Mouse (Mus musculus) kidney, adult 2 months (tissue): ENCODE measurements at regions not wholly inside any gene's neighbourhood (a gene's known extent, or its start where the extent isn't known, plus 50 kb on each side); places are given as distances from the start of the nearest gene placed in this dataset.

Source experiments
- DNase-seq: peaks from one replicate; pipeline ENCODE4 v3.0.0; 2021
- H3K27ac ChIP-seq: fragments of 200-500 bp; 2 replicates; pipeline ENCODE4 v1.5.1; 2012; ENCODE audit warnings: low read depth, low read length, control low read depth, inconsistent platforms; ENCODE audit not compliant: insufficient read depth
- H3K27me3 ChIP-seq: fragments of 200-500 bp; replicated peaks from 2 replicates; pipeline ENCODE4 v1.6.1; 2012; ENCODE audit warnings: mild to moderate bottlenecking, moderate library complexity, low read length, inconsistent platforms; ENCODE audit not compliant: control insufficient read depth, insufficient read depth
- H3K36me3 ChIP-seq: fragments of 200-500 bp; 2 replicates; pipeline ENCODE4 v1.6.1; 2012; ENCODE audit warnings: mild to moderate bottlenecking, moderate library complexity, low read length, inconsistent platforms; ENCODE audit not compliant: control insufficient read depth, insufficient read depth
- H3K4me1 ChIP-seq: fragments of 200-500 bp; 2 replicates; pipeline ENCODE4 v1.6.1; 2011; ENCODE audit warnings: low read length; ENCODE audit not compliant: control insufficient read depth, insufficient read depth
- H3K4me3 ChIP-seq: fragments of 200-500 bp; 2 replicates; pipeline ENCODE4 v1.5.1; 2011; ENCODE audit warnings: mild to moderate bottlenecking, low read depth, low read length, control low read depth; ENCODE audit not compliant: insufficient read depth
- CTCF ChIP-seq: fragments of 200-500 bp; conservative IDR thresholded peaks from 2 replicates; pipeline ENCODE4 v1.5.1; 2011; ENCODE audit warnings: low read depth, mild to moderate bottlenecking, control low read depth, low read length, moderate library complexity, mixed read lengths; ENCODE audit not compliant: insufficient read depth, insufficient read length
- POLR2A ChIP-seq: fragments of 200-500 bp; IDR thresholded peaks from one replicate; pipeline ENCODE4 v1.6.1; 2011; ENCODE audit warnings: low read depth, low read length, control low read depth
- WGBS: fragments of 180-500 bp; shearing (Covaris S2); methylation state at CpG from one replicate; pipeline ENCODE4 v1.1.7; 2018; 5-methylcytosine and 5-hydroxymethylcytosine counted together

GRCm38 (mm10) chr17:48621676-48622075, 167.0 kb downstream of the Unc5cl start:
- Histone ChIP-seq H3K27ac (no peak overlapping the region), H3K4me1 (no peaks in the 10 kb centered on the region), H3K36me3 (no peaks in the 10 kb centered on the region), H3K27me3 (no peaks in the 10 kb centered on the region), H3K4me3 (no peak overlapping the region)
- WGBS, result 91% methylated on average over 11 of the region's 11 CpGs
- no peak for DNase-seq
- no peak for TF ChIP-seq POLR2A
- no peak for TF ChIP-seq CTCF

DNA sequence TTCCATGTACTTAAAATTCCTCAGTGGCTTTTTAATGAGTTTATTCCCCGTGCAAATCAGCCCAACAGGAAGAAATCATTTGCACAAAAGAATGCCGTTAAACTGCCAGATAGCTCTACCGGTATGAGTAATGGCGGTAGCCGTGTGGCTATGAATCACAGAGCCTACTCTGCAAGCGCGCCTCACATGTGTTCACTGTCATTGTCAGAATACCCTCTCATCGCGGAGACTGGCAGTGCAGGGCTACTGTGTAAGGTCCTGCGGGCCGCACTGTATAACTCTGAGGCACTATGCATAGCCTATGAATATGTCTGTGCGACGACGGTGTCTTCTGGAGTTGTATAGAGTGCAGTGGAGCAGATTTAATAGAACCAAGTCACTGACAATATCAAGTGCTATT, 170.2 kb downstream of the Unc5cl start:
- Histone ChIP-seq H3K4me3 (no peak overlapping the region), H3K4me1 (no peaks in the 10 kb centered on the region), H3K36me3 (no peaks in the 10 kb centered on the region), H3K27me3 (no peaks in the 10 kb centered on the region), H3K27ac (no peak overlapping the region)
- WGBS, result 75% methylated on average over 14 of the region's 14 CpGs
- TF ChIP-seq CTCF (no peak), POLR2A (no peak)
- no peak for DNase-seq

DNA sequence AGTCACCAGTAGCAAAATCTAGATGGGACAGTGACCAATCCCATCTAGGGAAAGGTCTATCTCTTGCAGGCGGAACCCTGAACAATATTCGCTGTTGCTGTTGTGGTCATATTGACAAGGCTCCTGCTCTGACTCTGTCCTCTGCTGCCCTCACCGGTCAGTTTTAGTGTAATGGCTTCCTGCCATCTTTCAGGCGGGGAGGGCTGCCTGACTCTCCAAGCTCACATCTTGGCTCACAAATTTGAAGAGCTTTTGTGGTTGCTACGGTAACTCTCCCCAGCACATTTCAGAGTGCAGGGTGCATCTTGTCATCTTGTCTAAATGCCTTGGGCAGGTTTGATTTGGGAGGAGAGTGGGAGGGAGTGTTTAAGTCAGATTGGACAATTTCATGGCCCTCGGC, 171.3 kb downstream of the Unc5cl start:
- Histone ChIP-seq H3K27ac (no peak overlapping the region), H3K27me3 (no peaks in the 10 kb centered on the region), H3K4me3 (no peak overlapping the region), H3K4me1 (no peaks in the 10 kb centered on the region), H3K36me3 (no peaks in the 10 kb centered on the region)
- DNase-seq, result no peak
- TF ChIP-seq CTCF (no peak), POLR2A (no peak)
- 83% methylated on average over 6 of the region's 6 CpGs for WGBS

DNA sequence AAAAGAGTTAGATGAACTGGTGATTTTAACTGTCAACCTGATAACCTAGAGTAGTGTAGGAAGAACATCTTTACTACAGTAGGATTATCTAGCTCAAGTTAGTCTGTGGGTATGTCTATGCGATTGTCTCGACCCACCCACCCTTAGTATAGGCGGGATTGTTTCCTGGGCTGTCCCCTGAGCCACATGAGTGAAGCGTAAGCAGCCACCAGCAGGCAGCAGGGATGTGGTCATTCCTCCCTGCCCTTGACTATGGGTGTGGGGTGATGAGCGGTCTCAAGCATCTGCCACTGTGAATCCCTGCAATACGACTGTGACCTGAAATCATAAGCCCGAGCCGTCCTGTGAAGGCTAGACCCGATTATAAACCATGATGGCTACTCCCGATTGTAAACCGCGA, 184.9 kb downstream of the Unc5cl start:
- 94% methylated on average over 12 of the region's 12 CpGs for WGBS
- no peak for DNase-seq

GRCm38 (mm10) chr17:48643533-48644019, 188.9 kb downstream of the Unc5cl start:
- no peaks in the 10 kb centered on the region for H3K36me3 ChIP-seq
- no peaks in the 10 kb centered on the region for H3K27me3 ChIP-seq
- no peaks in the 10 kb centered on the region for H3K4me1 ChIP-seq
- H3K27ac ChIP-seq, result no peak overlapping the region
- WGBS, result 26% methylated on average over 5 of the region's 5 CpGs
- H3K4me3 ChIP-seq, result no peak overlapping the region
- TF ChIP-seq POLR2A, result no peak
- TF ChIP-seq CTCF, result no peak
- no peak for DNase-seq

More for the DNA sequence above, 184.9 kb downstream of the Unc5cl start:
- H3K27me3 ChIP-seq, result no peaks in the 10 kb centered on the region
- no peaks in the 10 kb centered on the region for H3K4me1 ChIP-seq
- H3K27ac ChIP-seq, result no peak overlapping the region
- no peak overlapping the region for H3K4me3 ChIP-seq
- TF ChIP-seq POLR2A (no peak), CTCF (no peak)
- no peaks in the 10 kb centered on the region for H3K36me3 ChIP-seq

DNA sequence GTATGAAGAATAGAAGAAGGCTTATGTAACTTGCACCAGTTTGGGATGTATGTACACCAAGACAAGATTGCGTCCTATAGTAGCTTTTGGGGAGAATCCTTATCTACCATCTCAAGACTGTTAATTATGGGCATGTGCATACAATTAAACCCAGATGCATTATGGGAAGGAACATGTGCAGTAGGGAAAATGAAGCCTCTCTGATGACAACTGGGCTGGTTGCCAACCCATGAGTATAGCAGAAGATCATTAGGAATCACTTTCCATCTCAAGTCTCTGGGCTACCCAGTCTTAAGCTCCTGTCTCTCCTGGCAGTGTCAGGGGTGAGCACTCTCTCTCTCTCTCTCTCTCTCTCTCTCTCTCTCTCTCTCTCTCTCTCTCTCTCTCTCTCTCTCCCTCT, 190.4 kb downstream of the Unc5cl start:
- DNase-seq, result no peak
- Histone ChIP-seq H3K27ac (no peak overlapping the region), H3K36me3 (no peaks in the 10 kb centered on the region), H3K4me1 (no peaks in the 10 kb centered on the region), H3K4me3 (no peak overlapping the region), H3K27me3 (no peaks in the 10 kb centered on the region)
- TF ChIP-seq POLR2A (no peak), CTCF (no peak)
- 92% methylated on average over 1 of the region's 1 CpGs for WGBS

DNA sequence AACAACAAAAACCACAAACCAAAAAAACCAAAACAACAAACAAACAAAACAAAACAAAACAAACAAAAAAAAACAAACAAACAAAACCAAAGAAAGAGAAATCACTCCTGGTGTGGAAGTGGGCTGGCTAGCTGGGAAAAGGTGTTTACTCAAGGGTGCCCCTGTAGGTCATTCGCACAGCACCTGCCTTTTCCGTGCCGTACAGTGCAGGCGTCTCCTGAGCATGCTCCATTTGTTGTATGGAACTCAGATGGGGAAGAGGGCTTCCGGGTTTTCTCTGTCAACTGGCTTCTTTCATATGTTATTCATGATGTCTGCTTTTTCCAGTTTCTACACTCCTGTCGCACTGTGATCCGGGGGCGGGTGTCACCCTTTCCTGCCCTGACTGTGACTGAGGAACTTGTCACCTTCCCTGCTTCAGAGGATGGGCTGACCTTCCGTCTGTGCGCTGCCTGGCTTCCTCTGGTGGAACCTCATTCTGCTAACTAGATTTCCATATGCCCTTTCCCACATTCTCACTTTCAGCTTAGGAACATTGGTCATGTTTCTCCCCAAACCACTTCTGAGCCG, 192.0 kb downstream of the Unc5cl start:
- TF ChIP-seq CTCF (no peak), POLR2A (no peak)
- no peak overlapping the region for H3K27ac ChIP-seq
- no peak for DNase-seq
- no peaks in the 10 kb centered on the region for H3K27me3 ChIP-seq
- 41% methylated on average over 11 of the region's 11 CpGs for WGBS
- no peaks in the 10 kb centered on the region for H3K4me1 ChIP-seq
- H3K4me3 ChIP-seq, result no peak overlapping the region
- no peaks in the 10 kb centered on the region for H3K36me3 ChIP-seq

DNA sequence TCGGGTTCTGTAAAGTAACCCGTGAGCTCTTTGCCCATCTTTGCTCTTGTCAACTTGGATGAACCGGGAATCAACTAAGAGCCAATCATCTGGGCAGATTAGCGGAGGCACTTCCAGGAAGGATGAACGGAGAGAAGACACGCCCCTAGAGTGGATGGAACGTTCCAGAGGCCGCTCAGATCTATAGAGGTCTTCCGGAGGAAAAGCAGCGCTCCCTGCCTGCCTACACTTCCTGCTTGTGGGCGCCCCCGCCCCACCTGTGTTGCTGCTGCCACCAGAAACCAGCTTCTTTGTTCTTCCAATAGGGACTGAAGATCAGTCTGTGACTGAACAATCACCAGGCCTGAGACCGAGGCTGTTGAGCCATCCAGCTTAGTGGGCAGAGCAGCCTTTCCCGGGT, 192.7 kb downstream of the Unc5cl start:
- H3K4me3 ChIP-seq, result no peak overlapping the region
- no peaks in the 10 kb centered on the region for H3K27me3 ChIP-seq
- WGBS, result 59% methylated on average over 14 of the region's 14 CpGs
- TF ChIP-seq POLR2A (no peak), CTCF (no peak)
- no peak overlapping the region for H3K27ac ChIP-seq
- no peaks in the 10 kb centered on the region for H3K4me1 ChIP-seq
- no peak for DNase-seq
- no peaks in the 10 kb centered on the region for H3K36me3 ChIP-seq
